Mouse (Mus musculus) kidney, adult 2 months (tissue): ENCODE measurements around the gene Slc35g1.

Experiments used
- CTCF ChIP-seq: fragments of 200-500 bp; conservative IDR thresholded peaks from 2 replicates; pipeline ENCODE4 v1.5.1; 2011; ENCODE audit warnings: low read depth, mild to moderate bottlenecking, control low read depth, low read length, moderate library complexity, mixed read lengths; ENCODE audit not compliant: insufficient read depth, insufficient read length
- POLR2A ChIP-seq: fragments of 200-500 bp; IDR thresholded peaks from one replicate; pipeline ENCODE4 v1.6.1; 2011; ENCODE audit warnings: low read depth, low read length, control low read depth

- TF ChIP-seq CTCF (no peak), POLR2A (no peak)
These were observed 22.4 kb upstream of the Slc35g1 start for GRCm38 (mm10) chr19:38373371-38373770.
